Mouse (Mus musculus): Measurements from ENCODE around the gene Cyp2j5.
"Not testable (repeated sequence)": the region's sequence is repeated elsewhere in the genome, so short reads cannot be mapped to it uniquely, and the experiment has no call there.

Gene Cyp2j5

GRCm38 (mm10) chr4:96663991-96664390 lies at the start of gene Cyp2j5:
Gene Cyp2j5, minus strand, starts transcription at chr4:96664154.
- peak; percentile 78 to 86 for DNase-seq

DNA sequence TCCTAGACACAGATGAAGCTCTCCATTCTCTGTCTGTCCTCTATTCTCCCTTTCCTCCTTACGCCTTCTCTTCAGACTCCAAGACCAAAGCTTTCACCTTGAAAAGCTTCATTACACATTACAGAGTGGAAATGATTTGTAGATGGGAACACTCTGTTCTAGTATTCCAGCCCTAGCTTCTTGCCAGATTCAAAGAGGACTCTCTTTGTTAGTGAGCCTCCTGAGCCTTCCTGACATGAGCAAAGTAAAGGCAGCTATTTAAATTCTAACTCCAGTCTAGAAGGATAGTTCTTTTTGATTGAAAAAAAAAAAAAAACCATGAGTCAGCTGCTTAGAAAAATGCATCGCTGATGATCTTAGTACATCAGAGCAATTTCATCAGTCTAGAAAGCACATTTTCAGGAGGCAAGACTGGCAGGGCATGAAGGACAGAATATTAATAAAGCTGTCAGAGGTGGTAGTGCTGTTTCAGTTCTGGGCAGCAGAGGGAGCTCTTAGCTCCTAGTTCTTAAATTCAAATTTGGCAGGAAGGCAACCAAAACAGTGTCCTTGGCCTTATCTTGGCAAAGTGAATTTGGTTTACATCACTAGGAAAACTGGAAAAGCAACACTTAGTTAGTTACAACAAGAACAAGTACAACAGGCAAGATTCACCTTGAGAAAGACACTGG lies 41.5 kb upstream of the Cyp2j5 start:
- peak; percentile 31 to 72 for DNase-seq

GRCm38 (mm10) chr4:96698218-96698561 lies 34.2 kb upstream of the Cyp2j5 start:
- no peak for DNase-seq

GRCm38 (mm10) chr4:96697511-96698217 lies 33.7 kb upstream of the Cyp2j5 start:
- DNase-seq, result no peak

DNA sequence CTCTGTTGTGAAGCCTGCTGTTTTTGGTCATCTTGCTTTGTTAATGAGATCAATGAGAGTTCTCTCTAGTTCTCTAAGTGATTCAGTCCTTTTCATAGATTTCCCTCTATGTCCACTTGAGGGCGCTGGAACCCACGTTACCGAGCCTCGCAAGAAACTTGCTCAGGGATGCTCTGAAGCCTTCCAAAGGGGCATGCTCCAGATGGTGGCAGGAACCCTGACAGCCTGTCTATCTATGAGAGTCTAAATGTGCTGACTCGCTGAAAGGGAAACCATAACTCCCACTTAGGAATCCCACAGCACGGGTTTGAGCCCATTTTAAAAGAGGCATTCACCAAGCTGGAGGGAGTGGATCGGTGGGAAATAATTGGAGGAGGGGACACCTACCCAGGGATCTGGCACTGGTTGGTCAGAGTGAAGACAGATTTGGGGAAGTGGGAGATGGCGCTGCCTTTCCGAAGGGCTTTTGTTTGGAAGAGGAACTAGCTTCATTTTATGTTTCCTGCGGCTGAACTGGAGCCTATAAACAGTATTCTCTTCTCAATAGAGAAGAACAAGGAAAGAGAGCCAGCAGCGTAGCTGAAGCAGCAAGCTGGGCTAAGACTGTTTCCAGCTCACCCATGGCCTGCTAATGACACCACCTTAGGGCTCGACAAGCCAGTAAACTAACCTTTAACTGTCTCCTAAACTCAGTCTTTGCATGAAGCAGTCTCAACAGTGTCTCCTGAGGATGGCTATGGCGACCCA lies 32.8 kb upstream of the Cyp2j5 start:
- peak in 1 of 2 experiments; percentile 24 for DNase-seq

DNA sequence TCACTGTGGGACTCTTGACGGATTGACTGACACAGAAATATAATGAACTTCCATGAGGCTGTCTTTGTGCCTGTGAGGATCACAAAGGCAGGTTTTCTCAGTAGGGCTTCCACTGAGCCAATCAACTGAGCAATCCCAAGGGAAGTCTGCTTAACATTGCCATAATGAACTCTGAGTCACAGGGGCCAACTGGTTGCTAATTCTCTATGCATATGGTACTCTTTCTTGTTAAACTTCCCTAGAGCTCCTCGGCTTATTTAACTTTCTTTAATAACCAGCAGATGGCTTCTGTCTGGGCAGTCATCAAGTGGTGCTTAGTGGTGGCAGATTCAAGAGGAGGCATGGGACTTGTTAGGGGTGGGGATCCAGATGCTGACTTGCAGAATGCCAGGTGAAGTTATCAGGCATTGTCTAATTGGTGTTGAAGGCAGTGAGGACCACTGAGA lies 23.4 kb upstream of the Cyp2j5 start:
- no peak for DNase-seq

GRCm38 (mm10) chr4:96683474-96683873 lies 19.5 kb upstream of the Cyp2j5 start:
- DNase-seq, result no peak

DNA sequence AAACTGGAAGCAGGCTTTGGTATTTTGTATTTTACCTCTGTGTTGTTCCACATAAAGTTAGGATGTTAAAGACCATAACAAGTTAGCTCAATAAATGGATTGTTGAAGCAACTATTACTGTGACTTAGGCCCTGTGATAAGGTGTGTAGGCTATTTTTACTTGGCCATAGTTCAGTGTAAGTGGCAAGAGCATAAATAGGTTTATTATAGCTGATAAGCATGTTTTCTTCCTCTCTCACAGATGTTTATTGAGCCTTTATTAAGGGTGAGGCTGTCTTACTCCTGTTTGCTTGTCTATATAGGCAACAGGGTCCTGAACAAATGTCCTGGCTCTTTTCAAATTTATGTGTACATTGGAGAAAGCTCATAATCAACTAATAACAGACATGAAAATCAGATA lies 17.0 kb upstream of the Cyp2j5 start:
- DNase-seq, result no peak

DNA sequence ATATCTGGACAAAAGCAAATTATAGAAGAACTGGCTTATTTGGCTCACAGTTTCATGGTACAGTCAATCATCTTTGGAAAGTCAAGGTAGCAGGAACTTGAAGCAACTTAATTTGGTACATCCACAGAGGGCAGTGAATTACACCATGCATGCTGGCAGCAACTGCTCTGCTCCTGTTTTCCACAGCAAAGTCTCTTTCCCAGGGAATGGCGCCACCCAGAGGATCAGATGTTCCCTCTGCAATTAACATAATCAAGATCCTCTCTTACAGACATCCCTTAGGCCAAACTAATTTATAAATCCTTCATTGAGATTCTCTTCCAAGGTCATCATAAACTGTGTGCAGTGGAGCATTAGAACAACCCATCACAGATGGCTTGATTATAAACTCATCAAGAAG lies 16.3 kb upstream of the Cyp2j5 start:
- peak; percentile 49 to 65 for DNase-seq

DNA sequence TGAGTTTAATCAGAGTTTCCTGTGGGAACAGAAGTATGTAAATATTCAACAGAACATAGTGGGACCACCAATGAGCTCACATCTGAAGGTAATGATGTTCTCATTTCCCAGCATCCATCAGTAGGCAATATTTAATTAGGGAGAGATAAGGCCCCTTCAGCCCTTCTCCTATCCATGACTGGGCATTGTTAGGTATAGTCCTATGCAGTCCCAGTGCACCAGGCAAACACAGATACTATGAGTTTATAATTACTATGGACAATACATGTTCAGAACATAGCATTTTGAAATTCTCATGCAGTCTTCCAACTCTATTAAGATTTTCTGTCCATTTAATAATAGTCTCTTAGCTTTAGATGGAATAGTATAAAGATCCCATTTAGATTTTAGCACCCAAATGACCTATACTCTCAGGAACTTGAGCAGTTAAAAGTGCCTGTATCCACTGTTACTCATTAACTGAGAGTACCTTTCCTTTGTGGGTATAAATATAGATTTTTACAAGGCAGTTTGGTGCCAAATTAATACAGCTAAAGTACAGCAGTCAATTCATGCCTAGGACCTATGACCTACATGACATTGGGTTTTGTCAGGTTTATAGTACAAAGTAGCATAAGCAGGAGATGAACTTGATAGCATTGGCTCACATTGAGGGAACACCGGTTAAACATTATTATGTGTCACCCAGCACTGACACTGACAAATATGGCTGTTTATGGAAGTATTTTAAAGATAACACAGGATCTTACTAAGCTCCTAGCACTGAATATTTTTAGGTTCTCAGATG lies 907 bp upstream of the Cyp2j5 start:
- DNase-seq, result peak in 1 of 2 experiments; percentile 61

DNA sequence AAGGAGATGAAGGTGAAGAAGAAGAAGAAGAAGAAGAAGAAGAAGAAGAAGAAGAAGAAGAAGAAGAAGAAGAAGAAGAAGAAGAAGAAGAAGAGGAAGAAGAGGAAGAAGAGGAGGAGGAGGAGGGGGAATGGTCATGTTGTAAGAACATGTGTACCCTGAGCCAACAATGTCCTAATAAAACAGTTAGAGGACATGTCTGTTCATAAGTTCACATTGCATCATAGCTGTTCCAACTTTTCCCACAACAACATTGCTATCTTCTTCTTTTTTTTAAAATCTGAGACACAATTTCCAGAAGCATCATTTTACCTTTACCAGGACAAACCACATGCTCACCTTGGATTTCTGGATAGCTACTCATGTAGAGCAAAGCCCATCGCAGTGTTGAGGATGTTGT lies 28.5 kb downstream of the Cyp2j5 start:
- DNase-seq, result no peak

DNA sequence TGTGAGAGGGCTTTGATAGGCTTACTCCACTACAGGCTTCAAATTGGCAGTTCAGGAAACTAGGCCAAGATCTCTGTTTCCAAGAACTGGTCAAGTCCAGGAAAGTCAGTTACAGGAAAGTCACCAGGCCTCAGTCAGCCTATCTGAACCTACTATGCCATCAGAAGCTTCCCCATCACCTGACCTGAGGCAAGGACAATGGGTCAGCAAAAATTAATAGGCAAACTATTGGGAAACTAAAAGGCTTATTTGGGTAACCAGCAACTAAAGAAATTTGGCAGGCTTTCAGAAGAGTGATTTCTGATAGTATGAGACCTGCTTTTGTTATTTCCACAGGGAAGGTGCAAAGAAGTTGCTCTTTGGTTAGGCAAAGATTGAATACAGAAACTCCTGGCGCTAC lies 41.5 kb downstream of the Cyp2j5 start:
- peak in 1 of 2 experiments; percentile 12 for DNase-seq

- peak in 1 of 2 experiments; percentile 32 for DNase-seq
Observed at GRCm38 (mm10) chr4:96591791-96592150, 72.2 kb downstream of the Cyp2j5 start.

DNA sequence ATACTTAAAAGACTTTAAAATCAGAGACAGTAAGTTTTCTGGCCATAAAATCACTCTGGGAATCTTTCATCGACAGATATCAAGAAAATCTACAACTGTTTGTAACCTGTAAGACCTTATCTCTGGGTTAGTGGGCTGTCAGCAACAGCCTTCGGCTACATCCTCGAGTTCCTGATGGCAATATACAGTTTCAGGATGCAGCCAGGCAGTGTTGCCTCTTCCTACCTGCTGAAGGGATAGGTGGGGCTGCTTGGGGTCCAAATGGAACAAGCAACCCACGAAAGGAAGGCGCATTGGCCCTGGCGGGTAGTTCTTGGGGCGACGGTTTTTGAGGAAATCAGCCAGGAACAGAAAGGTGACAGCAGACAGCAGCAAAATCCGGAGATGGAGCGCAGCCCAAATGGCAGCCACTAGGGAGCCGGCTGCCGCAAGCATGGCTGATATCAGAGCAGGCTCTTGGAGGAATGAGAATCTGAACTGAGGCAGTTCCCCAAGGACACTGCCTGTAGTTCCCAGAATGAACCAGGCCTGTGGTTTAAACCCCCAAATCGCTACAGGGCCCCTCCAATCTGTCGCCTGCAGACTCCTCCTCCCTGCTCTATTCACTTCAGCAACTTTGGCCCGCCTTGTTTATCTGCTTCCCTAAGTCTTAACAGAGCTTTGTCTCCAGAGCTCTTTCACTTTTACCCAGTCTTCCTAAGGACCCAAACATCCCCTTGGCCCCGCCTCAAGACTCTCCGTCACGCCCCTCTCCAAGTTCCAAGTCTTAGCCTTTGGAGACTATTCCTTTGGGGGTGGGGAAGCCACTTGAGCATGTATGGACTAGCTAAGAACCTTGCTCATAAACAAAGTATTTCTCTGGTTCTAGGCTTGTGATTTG lies 72.8 kb downstream of the Cyp2j5 start, which contains the start of gene Cyp2j9:
Gene Cyp2j9, minus strand, starts transcription at position 668 of the 880 bp plus-strand sequence.
- DNase-seq, result peak; percentile 44 to 48

DNA sequence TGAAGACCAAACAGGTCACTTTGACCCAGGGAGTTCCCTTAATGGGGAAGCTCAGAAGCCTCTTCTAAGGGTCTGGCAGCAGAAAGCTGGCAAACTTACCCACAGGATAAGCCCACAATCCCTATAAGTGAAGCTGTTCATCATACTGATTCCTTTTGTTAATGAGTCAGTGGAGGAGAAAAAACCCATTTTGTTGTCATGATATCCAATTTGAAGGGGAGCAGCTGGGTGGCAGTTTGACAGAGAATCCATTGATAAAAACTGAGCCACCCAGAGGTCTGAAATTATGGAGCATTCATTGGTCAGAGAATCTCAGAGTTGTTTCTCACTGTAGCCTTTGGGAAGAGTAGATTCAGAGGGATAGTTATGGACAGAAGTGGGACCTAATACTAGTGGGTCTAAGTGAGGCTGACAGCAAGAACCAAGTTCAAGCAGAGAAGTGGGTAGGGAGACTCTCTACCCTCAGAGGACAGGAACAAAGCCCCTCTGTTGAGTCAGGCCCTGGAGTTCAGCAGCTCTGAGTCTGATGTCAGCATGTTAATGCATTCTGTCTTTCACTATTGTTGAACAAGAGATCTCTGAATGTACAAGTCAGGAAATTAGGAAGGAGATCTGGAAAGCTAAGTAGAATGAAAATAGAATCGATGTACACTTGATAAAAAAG lies 82.4 kb downstream of the Cyp2j5 start:
- DNase-seq, result no peak

DNA sequence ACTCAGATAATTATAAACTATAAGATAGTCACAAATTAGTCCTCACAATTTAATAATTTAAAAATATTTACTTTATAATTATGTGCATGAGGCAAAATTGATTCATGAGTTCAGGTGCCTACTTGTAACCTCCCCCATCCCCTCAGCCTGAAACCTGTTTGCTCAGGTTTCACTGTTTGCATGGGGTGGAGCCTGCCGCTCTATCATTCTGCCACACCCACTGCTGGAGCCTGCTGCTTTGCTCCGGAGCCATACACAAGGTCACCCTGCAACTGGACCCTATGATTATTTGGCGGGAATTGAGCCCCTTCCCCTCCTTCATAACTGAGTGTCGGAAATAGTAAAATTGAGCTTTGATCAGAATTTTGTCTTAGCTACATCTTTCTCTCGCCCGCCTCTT lies 83.6 kb downstream of the Cyp2j5 start:
- DNase-seq, result not testable (repeated sequence)
